Mouse (Mus musculus): ENCODE data around the gene Mmp7. TPM values are rescaled to one million over a fixed set of nuclear protein-coding genes. Genes with fewer than 3 reads are reported as not detected.

Gene Mmp7
- polyA plus RNA-seq, 1 experiment from 2014 or later, result not detected

DNA sequence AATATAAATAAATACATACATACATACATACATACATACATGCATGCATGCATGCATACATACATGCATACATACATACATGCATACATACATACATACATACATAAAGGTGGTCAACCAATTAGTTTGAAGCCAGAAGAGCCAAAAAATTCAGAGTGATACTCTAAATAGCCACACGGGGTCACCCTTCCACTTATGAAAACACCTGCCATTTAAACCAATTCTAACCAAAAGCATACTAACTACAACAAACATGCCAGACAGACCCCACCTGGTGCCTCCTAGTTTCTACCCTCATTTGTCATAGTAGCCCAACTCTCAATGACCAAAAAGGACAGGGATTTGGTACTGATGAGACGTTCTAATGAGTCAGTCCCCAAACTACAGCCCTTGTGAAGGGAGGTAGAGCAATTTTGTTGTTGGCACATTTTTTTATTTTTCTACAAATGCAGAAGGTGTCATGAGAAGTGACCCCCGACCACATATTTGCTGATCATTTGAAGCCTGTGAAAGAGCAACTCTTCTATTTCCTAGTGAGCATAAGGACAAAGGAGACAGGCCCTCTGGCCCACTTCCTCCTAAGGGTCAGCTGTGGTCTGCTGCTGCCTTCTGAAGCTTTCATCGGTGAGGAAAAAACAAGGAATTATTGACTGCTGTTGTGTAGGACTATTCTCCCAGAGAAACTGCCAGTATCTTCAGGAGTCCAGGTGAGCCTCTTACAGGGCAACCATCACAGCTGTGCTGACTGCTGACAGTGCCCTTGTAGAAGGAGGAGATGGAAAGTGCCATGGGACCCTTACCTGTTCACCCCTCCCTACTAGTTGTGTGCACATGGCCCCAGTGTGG lies 22.4 kb downstream of the Mmp7 start:
- H3K27me3 ChIP-seq (replicated peaks; ENCODE audit: control insufficient read depth, insufficient read depth, low read length), result no peaks in the 10 kb centered on the region
- no peak overlapping the region for H3K4me3 ChIP-seq (ENCODE audit: low read depth, low read length)
- H3K9ac ChIP-seq (ENCODE audit: low read depth, low read length), result no peak overlapping the region
- DNase-seq (ENCODE audit: low spot score) (no peak), ATAC-seq (replicated peaks; ENCODE audit: low FRiP score) (no peak; the same call in 1 of the 2 replicates)
- H3K9me3 ChIP-seq (ENCODE audit: control insufficient read depth, low read length), result no peaks in the 10 kb centered on the region
- no peak overlapping the region for H3K4me2 ChIP-seq
- WGBS, result 28% methylated on average over 4 of the region's 4 CpGs
- H3K4me1 ChIP-seq (replicated peaks; ENCODE audit: control insufficient read depth, insufficient read depth, low read length), result no peaks in the 10 kb centered on the region
- no peaks in the 10 kb centered on the region for H3K36me3 ChIP-seq (ENCODE audit: control insufficient read depth, insufficient read depth, low read length)
- no peak overlapping the region for H3K27ac ChIP-seq (ENCODE audit: low read depth, low read length)

GRCm38 (mm10) chr9:7714908-7715175 lies 23.0 kb downstream of the Mmp7 start:
- Histone ChIP-seq H3K27ac (ENCODE audit: low read depth, low read length) (no peak overlapping the region), H3K4me1 (replicated peaks; ENCODE audit: control insufficient read depth, insufficient read depth, low read length) (no peaks in the 10 kb centered on the region), H3K27me3 (replicated peaks; ENCODE audit: control insufficient read depth, insufficient read depth, low read length) (no peaks in the 10 kb centered on the region), H3K36me3 (ENCODE audit: control insufficient read depth, insufficient read depth, low read length) (no peaks in the 10 kb centered on the region), H3K4me2 (no peak overlapping the region), H3K4me3 (ENCODE audit: low read depth, low read length) (no peak overlapping the region), H3K9ac (ENCODE audit: low read depth, low read length) (no peak overlapping the region), H3K9me3 (ENCODE audit: control insufficient read depth, low read length) (no peaks in the 10 kb centered on the region)
- ATAC-seq (replicated peaks; ENCODE audit: low FRiP score), result no peak
- DNase-seq (ENCODE audit: low spot score), result no peak
- WGBS, result 79% methylated on average over 2 of the region's 2 CpGs

DNA sequence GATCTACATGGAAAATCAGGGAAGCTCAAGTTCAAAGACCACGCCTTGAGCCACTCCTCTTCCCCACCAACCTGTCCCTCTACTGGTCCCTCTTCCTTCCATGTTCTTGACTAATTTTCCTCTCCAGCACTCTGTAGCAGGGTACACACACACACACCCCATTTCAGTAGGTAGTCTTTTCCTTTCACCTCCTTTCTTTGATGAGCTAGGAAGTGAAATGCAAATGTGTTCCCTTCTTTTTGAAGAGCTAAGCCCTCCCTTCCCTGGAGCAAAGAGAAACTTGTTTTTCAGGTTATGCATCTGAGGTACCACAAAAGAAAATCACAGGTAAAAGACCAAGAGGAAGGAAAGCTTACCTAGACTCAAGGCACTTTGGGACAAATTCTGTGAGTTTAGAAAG lies 29.7 kb downstream of the Mmp7 start:
- Histone ChIP-seq H3K9ac (ENCODE audit: low read depth, low read length) (no peak overlapping the region), H3K9me3 (ENCODE audit: control insufficient read depth, low read length) (no peaks in the 10 kb centered on the region), H3K4me1 (replicated peaks; ENCODE audit: control insufficient read depth, insufficient read depth, low read length) (no peaks in the 10 kb centered on the region), H3K36me3 (ENCODE audit: control insufficient read depth, insufficient read depth, low read length) (no peaks in the 10 kb centered on the region), H3K27ac (ENCODE audit: low read depth, low read length) (no peak overlapping the region), H3K27me3 (replicated peaks; ENCODE audit: control insufficient read depth, insufficient read depth, low read length) (no peaks in the 10 kb centered on the region), H3K4me3 (ENCODE audit: low read depth, low read length) (no peak overlapping the region), H3K4me2 (no peak overlapping the region)
- ATAC-seq (replicated peaks; ENCODE audit: low FRiP score) (no peak), DNase-seq (ENCODE audit: low spot score) (no peak)
- WGBS, result 89% methylated on average over 1 of the region's 1 CpGs

DNA sequence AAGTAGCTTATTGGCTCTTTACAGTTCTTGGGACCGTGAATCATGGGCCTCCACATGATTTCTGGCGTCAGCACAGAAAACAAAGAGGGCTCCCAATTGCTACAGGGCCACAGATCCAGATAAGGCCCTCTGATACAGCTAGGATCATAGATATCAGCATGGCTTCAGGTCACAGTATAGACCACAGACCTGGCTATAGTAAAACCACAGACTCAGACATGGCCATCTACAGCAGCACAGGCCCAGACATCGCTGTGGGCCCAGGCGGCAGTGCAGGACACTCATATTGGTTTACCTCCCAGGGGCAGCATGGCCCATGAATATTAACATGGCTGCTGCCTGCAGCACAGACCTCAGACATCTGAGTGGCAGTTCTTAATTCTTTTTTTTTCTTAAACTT lies 37.1 kb downstream of the Mmp7 start:
- Histone ChIP-seq H3K4me3 (ENCODE audit: low read depth, low read length) (no peak overlapping the region), H3K4me1 (replicated peaks; ENCODE audit: control insufficient read depth, insufficient read depth, low read length) (no peaks in the 10 kb centered on the region), H3K27me3 (replicated peaks; ENCODE audit: control insufficient read depth, insufficient read depth, low read length) (no peaks in the 10 kb centered on the region), H3K27ac (ENCODE audit: low read depth, low read length) (no peak overlapping the region), H3K4me2 (no peak overlapping the region), H3K9me3 (ENCODE audit: control insufficient read depth, low read length) (no peaks in the 10 kb centered on the region), H3K36me3 (ENCODE audit: control insufficient read depth, insufficient read depth, low read length) (no peaks in the 10 kb centered on the region), H3K9ac (ENCODE audit: low read depth, low read length) (no peak overlapping the region)
- ATAC-seq (replicated peaks; ENCODE audit: low FRiP score) (no peak; the same call in 1 of the 2 replicates), DNase-seq (ENCODE audit: low spot score) (no peak)
- WGBS, result 50% methylated on average over 4 of the region's 4 CpGs

DNA sequence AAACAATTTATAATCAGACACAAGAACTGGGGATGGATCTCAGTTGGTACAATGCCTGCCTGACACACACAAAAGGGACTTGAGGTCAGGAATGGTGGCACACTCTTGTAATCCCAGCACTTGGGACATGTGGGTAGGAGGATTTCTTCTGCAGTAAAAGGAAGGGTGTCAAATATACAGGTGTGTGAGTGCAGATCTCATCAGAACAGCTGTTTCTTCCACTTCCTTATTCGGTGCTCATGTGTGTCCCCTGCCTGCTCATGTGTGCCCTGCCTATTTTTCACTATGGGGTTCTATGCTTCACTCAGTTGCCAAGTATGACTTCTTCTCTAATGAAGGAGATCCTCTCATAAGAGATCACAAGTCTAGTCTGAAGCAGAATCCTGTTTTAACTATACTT lies 50.8 kb downstream of the Mmp7 start:
- no peaks in the 10 kb centered on the region for H3K9me3 ChIP-seq (ENCODE audit: control insufficient read depth, low read length)
- no peak overlapping the region for H3K4me2 ChIP-seq

DNA sequence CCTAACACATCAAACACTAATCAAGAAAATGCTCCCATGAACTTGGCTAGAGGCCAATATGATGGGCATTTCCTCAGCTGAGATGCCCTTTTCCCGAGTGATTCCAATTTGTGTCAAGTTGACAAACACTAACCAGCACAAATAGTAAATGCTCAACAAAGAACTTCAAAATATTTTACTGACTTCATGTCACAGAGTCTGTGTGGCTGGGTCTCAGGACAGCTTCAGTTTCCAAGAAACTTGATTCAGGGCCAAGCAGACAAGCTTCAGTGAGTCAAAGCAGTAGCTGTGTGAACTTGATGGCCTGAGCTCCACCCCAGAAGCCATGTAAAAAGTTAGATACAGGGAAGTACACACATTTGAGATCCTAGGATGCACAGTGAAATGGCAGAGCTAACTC lies 52.3 kb downstream of the Mmp7 start:
- no peak for DNase-seq (ENCODE audit: low spot score)
- no peaks in the 10 kb centered on the region for H3K9me3 ChIP-seq (ENCODE audit: control insufficient read depth, low read length)
- no peak overlapping the region for H3K4me3 ChIP-seq (ENCODE audit: low read depth, low read length)
- H3K27ac ChIP-seq (ENCODE audit: low read depth, low read length), result no peak overlapping the region
- H3K9ac ChIP-seq (ENCODE audit: low read depth, low read length), result no peak overlapping the region
- no peak for ATAC-seq (replicated peaks; ENCODE audit: low FRiP score)
- H3K27me3 ChIP-seq (replicated peaks; ENCODE audit: control insufficient read depth, insufficient read depth, low read length), result no peaks in the 10 kb centered on the region
- H3K36me3 ChIP-seq (ENCODE audit: control insufficient read depth, insufficient read depth, low read length), result no peaks in the 10 kb centered on the region
- no peak overlapping the region for H3K4me2 ChIP-seq
- no peaks in the 10 kb centered on the region for H3K4me1 ChIP-seq (replicated peaks; ENCODE audit: control insufficient read depth, insufficient read depth, low read length)
- WGBS, result 63% methylated on average over 1 of the region's 1 CpGs

More for the DNA sequence above, 50.8 kb downstream of the Mmp7 start:
- Histone ChIP-seq H3K4me3 (ENCODE audit: low read depth, low read length) (no peak overlapping the region), H3K4me1 (replicated peaks; ENCODE audit: control insufficient read depth, insufficient read depth, low read length) (no peaks in the 10 kb centered on the region), H3K27me3 (replicated peaks; ENCODE audit: control insufficient read depth, insufficient read depth, low read length) (no peaks in the 10 kb centered on the region), H3K27ac (ENCODE audit: low read depth, low read length) (no peak overlapping the region), H3K9ac (ENCODE audit: low read depth, low read length) (no peak overlapping the region), H3K36me3 (ENCODE audit: control insufficient read depth, insufficient read depth, low read length) (no peaks in the 10 kb centered on the region)
- DNase-seq (ENCODE audit: low spot score) (no peak), ATAC-seq (replicated peaks; ENCODE audit: low FRiP score) (no peak)
- 59% methylated on average over 1 of the region's 1 CpGs for WGBS

- Histone ChIP-seq H3K4me2 (no peak overlapping the region), H3K36me3 (ENCODE audit: control insufficient read depth, insufficient read depth, low read length) (no peaks in the 10 kb centered on the region), H3K4me1 (replicated peaks; ENCODE audit: control insufficient read depth, insufficient read depth, low read length) (no peaks in the 10 kb centered on the region), H3K4me3 (ENCODE audit: low read depth, low read length) (no peak overlapping the region), H3K9ac (ENCODE audit: low read depth, low read length) (no peak overlapping the region), H3K9me3 (ENCODE audit: control insufficient read depth, low read length) (no peaks in the 10 kb centered on the region), H3K27me3 (replicated peaks; ENCODE audit: control insufficient read depth, insufficient read depth, low read length) (no peaks in the 10 kb centered on the region), H3K27ac (ENCODE audit: low read depth, low read length) (no peak overlapping the region)
- DNase-seq (ENCODE audit: low spot score) (no peak), ATAC-seq (replicated peaks; ENCODE audit: low FRiP score) (no peak)
- 82% methylated on average over 3 of the region's 3 CpGs for WGBS
These were observed 57.0 kb downstream of the Mmp7 start for GRCm38 (mm10) chr9:7748881-7749280.

Other genes starting within 250 kb of the Mmp7 start
- gene Mmp3, start 246.3 kb upstream of the Mmp7 start, polyA plus RNA-seq (2014; fragmentation: Nextera tagmentation; extraction: Ambion mirVana), result not detected in 2 replicates
- not detected in 2 replicates for gene Mmp10, start 189.7 kb upstream of the Mmp7 start, polyA plus RNA-seq (2014; fragmentation: Nextera tagmentation; extraction: Ambion mirVana)
- gene Mmp8, start 133.6 kb upstream of the Mmp7 start, polyA plus RNA-seq (2014; fragmentation: Nextera tagmentation; extraction: Ambion mirVana), result 0.48 and 0.61 TPM in 2 replicates
- gene Mmp27, start 120.7 kb upstream of the Mmp7 start, polyA plus RNA-seq (2014; fragmentation: Nextera tagmentation; extraction: Ambion mirVana), result not detected in 2 replicates
- not detected in 2 replicates for gene Mmp20, start 63.9 kb upstream of the Mmp7 start, polyA plus RNA-seq (2014; fragmentation: Nextera tagmentation; extraction: Ambion mirVana)
- 87.8 and 98.4 TPM in 2 replicates for gene Tmem123, start 72.0 kb downstream of the Mmp7 start, polyA plus RNA-seq (2014; fragmentation: Nextera tagmentation; extraction: Ambion mirVana)
- gene Birc2, start 145.0 kb downstream of the Mmp7 start, polyA plus RNA-seq (2014; fragmentation: Nextera tagmentation; extraction: Ambion mirVana), result 26.6 and 28.1 TPM in 2 replicates
- gene Birc3, start 181.1 kb downstream of the Mmp7 start, polyA plus RNA-seq (2014; fragmentation: Nextera tagmentation; extraction: Ambion mirVana), result 8.9 and 10.5 TPM in 2 replicates

Data from liver, embryonic 11.5 days (tissue).